Mouse (Mus musculus) liver, embryonic 14.5 days (tissue): ENCODE measurements at regions not wholly inside any gene's neighbourhood (a gene's known extent, or its start where the extent isn't known, plus 50 kb on each side); places are given as distances from the start of the nearest gene placed in this dataset.

Source experiments
- CTCF ChIP-seq: IDR thresholded peaks from 2 replicates; pipeline ENCODE4 v1.5.1; 2016; ENCODE audit warnings: antibody characterized with exemption, low read depth, control low read depth
- EP300 ChIP-seq: IDR thresholded peaks from 2 replicates; pipeline ENCODE4 v1.6.1; 2016; ENCODE audit warnings: antibody characterized with exemption, low read depth

DNA sequence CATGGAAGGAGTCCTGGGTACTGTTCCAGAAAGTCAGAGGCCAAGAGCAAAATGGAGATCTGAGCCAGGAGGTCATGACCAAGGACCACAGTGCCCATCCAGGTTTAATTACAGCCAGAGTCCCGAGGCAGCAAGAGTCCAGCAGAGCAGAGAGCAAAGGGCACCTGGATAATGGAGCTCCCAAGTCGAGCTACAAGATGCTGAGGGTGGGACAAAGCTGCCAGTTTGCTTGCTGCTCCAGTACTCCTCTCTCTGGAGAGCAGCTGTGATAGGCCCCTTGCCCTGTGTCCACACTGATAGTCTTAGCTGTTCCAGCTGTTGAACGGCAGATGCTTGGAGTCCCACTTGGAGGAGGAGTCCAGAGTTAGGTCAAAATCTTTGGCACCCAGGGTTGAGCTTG is 201.0 kb downstream of the Cdh26 start:
- TF ChIP-seq CTCF = no peak
- TF ChIP-seq EP300 = no peak
